21 mouse cellular contexts compared by ENCODE assay signal in the genomic region with DNA sequence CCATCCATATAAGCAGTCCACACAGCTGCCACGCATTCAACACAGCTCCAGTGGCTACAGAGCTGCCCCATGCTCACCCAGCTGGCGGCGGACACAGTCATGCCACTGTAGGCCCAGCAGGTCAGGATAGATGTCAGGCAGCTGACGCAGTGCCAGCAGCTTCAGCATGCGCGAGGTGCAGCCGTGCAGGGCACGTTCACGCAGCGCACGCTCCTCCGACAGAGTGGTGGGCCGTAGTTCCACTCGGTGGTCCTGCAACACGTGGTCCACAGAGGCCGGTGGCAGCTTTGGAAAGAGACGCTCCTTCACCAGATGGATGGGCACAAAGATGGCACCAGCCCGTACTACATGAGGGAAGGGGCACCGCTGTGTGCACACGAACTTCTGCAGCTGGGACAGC. TPM values are rescaled to one million over a fixed set of nuclear protein-coding genes. Genes with fewer than 3 reads are reported as not detected.
"Had no signal": no experiment of that assay in that cellular context is flagged by ENCODE, and none has a peak within 500 bp of the region (broad histone marks: within the 10 kb centered on the region; RNA-seq: fewer than 3 reads in every experiment).

No protein-coding gene starts in this region.

- H3K4me3 ChIP-seq: kidney, embryonic 15.5 days; limb, embryonic 10.5 days; limb, embryonic 13.5 days; liver, embryonic 12.5 days; liver, embryonic 15.5 days; lung, embryonic 15.5 days; midbrain, embryonic 12.5 days; midbrain, embryonic 15.5 days; neural tube, embryonic 13.5 days had no signal

- H3K36me3 ChIP-seq: midbrain, embryonic 15.5 days had no signal

- DNase-seq: kidney, adult 11 months; kidney, adult 8-10 months; kidney, postnatal 10 days; kidney, postnatal 36 days; liver; lung, adult 18-20 months; lung, postnatal 10 days; lung, postnatal 36 days; thymus, postnatal 25 days had no signal

- H3K27me3 ChIP-seq: kidney, embryonic 15.5 days; limb, embryonic 13.5 days; liver, embryonic 12.5 days; liver, embryonic 15.5 days; lung, embryonic 15.5 days had no signal

- H3K27ac ChIP-seq: kidney, embryonic 15.5 days; limb, embryonic 10.5 days; limb, embryonic 13.5 days; liver, embryonic 12.5 days; liver, embryonic 15.5 days; lung, embryonic 15.5 days; midbrain, embryonic 12.5 days; midbrain, embryonic 15.5 days; neural tube, embryonic 13.5 days had no signal

- H3K9ac ChIP-seq: kidney, embryonic 15.5 days; limb, embryonic 13.5 days; liver, embryonic 12.5 days; liver, embryonic 15.5 days; lung, embryonic 15.5 days; midbrain, embryonic 12.5 days; midbrain, embryonic 15.5 days; neural tube, embryonic 13.5 days had no signal

- H3K9me3 ChIP-seq: kidney, embryonic 15.5 days; limb, embryonic 10.5 days; limb, embryonic 13.5 days; liver, embryonic 12.5 days; liver, embryonic 15.5 days; lung, embryonic 15.5 days; midbrain, embryonic 12.5 days; midbrain, embryonic 15.5 days; neural tube, embryonic 13.5 days had no signal

RNA-seq across cellular contexts. Expression of gene Trcg1, which starts 20.0 kb away (rescaled TPM):
- total RNA-seq: layer of hippocampus, postnatal 14 days; left cerebral cortex, adult 18-20 months; left cerebral cortex, postnatal 25 days had no signal
